Mouse (Mus musculus) C2C12 (cell line): Measurements from ENCODE around the gene Psmd5. TPM values are rescaled to one million over a fixed set of nuclear protein-coding genes. Genes with fewer than 3 reads are reported as not detected.

Experiments used
- H3K27me3 ChIP-seq: one replicate; pipeline ENCODE4 v1.6.1; 2011; ENCODE audit not compliant: control insufficient read depth, insufficient read depth, insufficient read length
- H3K36me3 ChIP-seq: one replicate; pipeline ENCODE4 v1.6.1; 2011; ENCODE audit not compliant: control insufficient read depth, insufficient read depth
- H3K4me3 ChIP-seq: one replicate; pipeline ENCODE4 v1.5.1; 2011; ENCODE audit warnings: mild to moderate bottlenecking, control low read depth; ENCODE audit not compliant: poor library complexity, insufficient read depth, severe bottlenecking
- H3K79me2 ChIP-seq: one replicate; pipeline ENCODE4 v1.6.1; 2011; ENCODE audit not compliant: control insufficient read depth, insufficient read depth
- H3K79me3 ChIP-seq: one replicate; pipeline ENCODE4 v1.6.1; 2011; ENCODE audit warnings: low read depth, control low read depth
- H3ac ChIP-seq: one replicate; pipeline ENCODE3; 2011; ENCODE audit warnings: low read depth; ENCODE audit not compliant: control insufficient read depth, insufficient read length
- CEBPB ChIP-seq: IDR thresholded peaks from one replicate; pipeline ENCODE4 v1.6.1; 2011; ENCODE audit warnings: low read depth, mild to moderate bottlenecking, control low read depth, moderate library complexity
- CTCF ChIP-seq: IDR thresholded peaks from one replicate; pipeline ENCODE4 v1.5.1; 2011; ENCODE audit not compliant: control insufficient read depth, insufficient read depth, insufficient read length
- FOSL1 ChIP-seq: IDR thresholded peaks from one replicate; pipeline ENCODE4 v1.8.0; 2011; ENCODE audit warnings: mild to moderate bottlenecking, low read length; ENCODE audit not compliant: poor library complexity, insufficient read depth, severe bottlenecking
- MAX ChIP-seq: IDR thresholded peaks from one replicate; pipeline ENCODE4 v1.6.1; 2011; ENCODE audit warnings: mild to moderate bottlenecking, control low read depth
- MYOD1 ChIP-seq: IDR thresholded peaks from one replicate; pipeline ENCODE4 v1.6.1; 2011; ENCODE audit warnings: low read depth; ENCODE audit not compliant: control insufficient read depth, insufficient read length
- MYOG ChIP-seq: IDR thresholded peaks from one replicate; pipeline ENCODE4 v1.6.1; 2011; ENCODE audit not compliant: control insufficient read depth, insufficient read length; ENCODE audit errors: extremely low read depth
- USF1 ChIP-seq: IDR thresholded peaks from one replicate; pipeline ENCODE4 v1.6.1; 2011; ENCODE audit warnings: low read depth, mild to moderate bottlenecking, control low read depth, moderate library complexity
- long read RNA-seq, 2 experiments: library from polyadenylated mRNA; unstranded; transcript quantifications; one replicate each; pipeline ENCODE4 v2.0.0; 2019 to 2020
- polyA plus RNA-seq: library from polyadenylated mRNA; unstranded; fragments of >200 nt; fragmentation: generic; extraction: Trizol; gene quantifications from one replicate; pipeline ENCODE4 v1.2.1, GENCODE M21; 2012; ENCODE audit warnings: missing spikeins

Gene Psmd5
- 38.2 TPM for polyA plus RNA-seq
- long read RNA-seq, experiment 1, full-length matches to known transcripts, result 123 of 148 reads
- long read RNA-seq, experiment 1, partial matches to known transcripts, result 8 of 148 reads
- long read RNA-seq, experiment 1, other reads (novel, unspliced or antisense), result 17 of 148 reads
- long read RNA-seq, experiment 2, full-length matches to known transcripts, result 714 of 802 reads
- long read RNA-seq, experiment 2, partial matches to known transcripts, result 13 of 802 reads
- long read RNA-seq, experiment 2, other reads (novel, unspliced or antisense), result 75 of 802 reads

DNA sequence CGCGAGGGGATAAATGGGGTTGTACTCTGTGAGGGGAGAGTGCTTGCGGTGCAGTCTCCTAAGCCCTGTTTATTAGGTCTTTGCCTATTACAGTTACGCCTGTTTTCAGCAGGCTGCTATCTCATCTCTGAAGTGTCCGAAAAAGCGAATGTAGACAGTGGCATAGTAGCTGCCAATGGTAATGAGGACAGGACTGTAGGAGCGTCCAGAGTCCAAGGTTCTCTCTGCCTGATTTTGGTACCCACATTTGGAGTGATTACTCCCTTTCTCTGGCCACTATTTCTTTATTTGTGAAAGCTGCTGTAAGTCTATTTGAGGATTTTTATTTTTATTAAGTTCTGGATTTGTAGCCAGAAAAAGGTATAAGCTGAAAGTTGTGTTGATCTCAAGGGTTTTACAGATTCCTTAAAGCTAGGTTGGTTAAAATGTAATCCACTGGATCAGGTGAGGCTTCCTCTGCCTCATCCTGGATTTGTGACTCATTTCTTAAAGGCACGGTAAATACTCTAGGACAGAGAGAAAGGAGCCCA is at the start of gene Psmd5:
Psmd5 (minus strand) TSS at position 153 of the 530 bp plus-strand sequence.
- H3K79me3 ChIP-seq, result peaks cover 9% of the 10 kb centered on the region
- H3K36me3 ChIP-seq, result no peaks in the 10 kb centered on the region
- H3K79me2 ChIP-seq, result peaks cover 18% of the 10 kb centered on the region
- TF ChIP-seq MAX, result no peak
- no peak for TF ChIP-seq CTCF
- no peak for TF ChIP-seq MYOD1
- TF ChIP-seq FOSL1, result no peak
- no peak for TF ChIP-seq MYOG
- TF ChIP-seq USF1, result no peak
- no peak for TF ChIP-seq CEBPB
- peaks cover 37% of the 10 kb centered on the region for H3K27me3 ChIP-seq
- H3ac ChIP-seq, result peak within 1 kb of the TSS; percentile 25
- H3K4me3 ChIP-seq, result no peak within 1 kb of the TSS

DNA sequence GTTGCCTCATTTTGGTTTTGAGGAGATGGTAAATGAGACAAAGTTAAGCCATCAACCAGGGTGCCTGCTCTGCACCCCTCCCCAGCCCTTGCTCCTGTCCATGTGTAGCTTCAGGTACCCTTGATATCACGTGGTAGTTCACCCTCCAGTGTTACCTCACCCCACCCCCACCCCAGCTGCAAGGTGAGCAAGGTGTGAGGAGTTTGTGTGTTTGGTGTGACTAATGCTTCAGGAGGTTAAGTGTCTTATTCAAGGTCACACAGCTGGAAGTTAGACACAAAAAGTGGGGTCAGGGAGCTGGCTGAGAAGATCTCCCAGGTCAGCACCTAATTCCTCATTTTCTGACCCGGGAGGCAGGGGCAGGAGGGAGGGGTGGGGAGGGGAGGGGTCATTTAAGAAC is 48.0 kb upstream of the Psmd5 start:
- Histone ChIP-seq H3K4me3 (no peak overlapping the region), H3K36me3 (no peaks in the 10 kb centered on the region), H3K79me2 (no peaks in the 10 kb centered on the region), H3K79me3 (no peaks in the 10 kb centered on the region), H3K27me3 (no peaks in the 10 kb centered on the region), H3ac (no peak overlapping the region)
- TF ChIP-seq FOSL1 (no peak), MAX (no peak), MYOG (no peak), MYOD1 (no peak), CEBPB (no peak), USF1 (no peak), CTCF (no peak)

DNA sequence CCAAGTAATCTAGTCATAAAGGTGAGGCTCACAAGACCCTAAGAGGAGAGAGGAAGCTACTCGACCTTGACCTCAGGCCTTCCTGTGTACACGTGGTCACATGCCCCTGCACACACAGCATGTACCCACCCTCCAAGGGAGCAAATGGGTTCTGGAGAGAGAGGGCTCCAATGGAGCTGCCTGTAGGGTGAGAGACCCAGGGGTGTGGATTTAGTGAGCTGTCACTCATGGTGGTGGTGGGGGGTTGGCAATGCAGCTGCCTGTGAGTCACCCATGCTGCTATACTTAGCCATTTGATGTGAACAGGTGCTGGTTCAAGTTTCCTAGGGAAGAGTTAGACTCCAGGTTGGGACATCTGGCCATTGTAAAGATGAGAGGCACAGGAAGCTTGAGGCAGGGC is 45.4 kb upstream of the Psmd5 start:
- TF ChIP-seq MYOD1, result peak; percentile 90
- TF ChIP-seq USF1, result peak; percentile 17
- TF ChIP-seq CEBPB, result no peak
- TF ChIP-seq CTCF, result no peak
- no peak overlapping the region for H3K4me3 ChIP-seq
- H3ac ChIP-seq, result no peak overlapping the region
- H3K79me2 ChIP-seq, result no peaks in the 10 kb centered on the region
- no peaks in the 10 kb centered on the region for H3K27me3 ChIP-seq
- no peaks in the 10 kb centered on the region for H3K36me3 ChIP-seq
- no peaks in the 10 kb centered on the region for H3K79me3 ChIP-seq

DNA sequence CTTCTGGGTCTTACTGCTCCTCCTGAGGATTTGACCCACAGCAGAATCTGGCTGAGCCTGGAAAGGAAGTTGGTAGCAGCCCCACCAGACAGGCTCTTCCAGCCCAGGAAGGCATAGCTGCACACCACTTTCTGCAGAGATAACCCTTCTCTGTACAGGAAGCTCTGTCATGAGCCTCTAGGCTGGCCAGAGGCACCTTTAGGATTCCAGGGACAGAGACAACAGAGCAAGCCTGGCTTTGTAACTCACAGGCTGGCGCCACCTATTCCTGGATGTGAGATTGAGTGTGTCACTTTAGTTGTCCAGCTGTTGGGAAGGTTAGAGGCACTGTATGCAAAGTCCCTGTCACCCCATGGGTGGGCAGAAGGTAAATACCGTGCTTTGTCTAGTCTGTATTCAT is 40.3 kb upstream of the Psmd5 start:
- Histone ChIP-seq H3K79me2 (no peaks in the 10 kb centered on the region), H3K79me3 (no peaks in the 10 kb centered on the region), H3K4me3 (no peak overlapping the region), H3K27me3 (no peaks in the 10 kb centered on the region), H3K36me3 (peaks cover 17% of the 10 kb centered on the region), H3ac (no peak overlapping the region)
- no peak for TF ChIP-seq MYOG
- TF ChIP-seq CEBPB, result no peak
- TF ChIP-seq MYOD1, result no peak
- no peak for TF ChIP-seq FOSL1
- TF ChIP-seq MAX, result no peak
- TF ChIP-seq CTCF, result no peak
- TF ChIP-seq USF1, result no peak

DNA sequence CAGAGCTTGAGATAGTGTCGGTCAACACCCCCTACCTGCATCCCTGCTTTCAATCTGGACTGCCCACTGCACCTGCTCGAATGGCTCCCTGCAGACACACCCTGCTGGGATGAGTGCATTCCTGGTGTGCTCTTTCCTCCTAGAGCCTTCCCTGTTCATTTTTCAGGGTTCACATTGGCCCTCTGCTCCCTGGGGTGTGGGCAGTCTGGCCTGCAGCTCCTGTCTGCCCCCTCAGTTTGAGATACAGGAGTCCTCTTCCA is 40.0 kb upstream of the Psmd5 start:
- Histone ChIP-seq H3K4me3 (no peak overlapping the region), H3K79me2 (no peaks in the 10 kb centered on the region), H3K27me3 (no peaks in the 10 kb centered on the region), H3K36me3 (peaks cover 21% of the 10 kb centered on the region), H3ac (no peak overlapping the region), H3K79me3 (no peaks in the 10 kb centered on the region)
- TF ChIP-seq MAX, result no peak

DNA sequence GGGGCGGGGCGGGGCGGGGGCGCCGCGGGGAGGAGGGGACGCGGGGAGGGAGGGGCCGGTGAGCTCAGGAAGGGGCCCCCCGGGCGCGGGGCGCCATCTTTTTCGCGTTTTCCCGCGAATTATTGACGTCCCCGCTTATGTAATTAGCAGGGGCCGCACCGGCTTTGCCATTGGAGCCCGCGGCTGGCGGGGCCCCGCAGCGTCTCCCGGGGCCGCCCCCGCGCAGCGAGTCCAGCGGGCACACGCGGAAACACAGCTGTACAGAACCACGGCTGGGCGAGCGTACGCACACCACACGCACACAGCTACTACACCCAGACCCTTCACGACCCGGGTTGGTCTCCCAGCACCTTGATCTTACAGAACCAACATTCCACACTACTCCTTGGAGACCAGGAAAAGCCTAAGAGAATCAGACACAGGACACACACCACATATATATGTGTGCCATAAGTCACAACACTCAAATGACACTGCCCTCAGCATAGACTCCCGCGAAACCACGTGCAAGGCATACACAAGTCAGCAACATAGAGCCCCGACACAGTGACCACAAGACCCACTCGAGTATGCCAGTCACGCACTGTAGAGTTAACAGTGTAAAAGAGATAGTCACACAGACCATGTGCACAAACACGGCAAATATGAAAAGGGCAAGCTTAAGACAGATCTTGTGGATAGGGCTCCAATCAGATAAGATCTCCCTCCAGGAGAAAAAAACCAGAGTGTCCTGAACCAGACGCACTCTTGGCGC is 39.5 kb upstream of the Psmd5 start:
- H3K79me3 ChIP-seq, result no peaks in the 10 kb centered on the region
- H3K79me2 ChIP-seq, result no peaks in the 10 kb centered on the region
- TF ChIP-seq USF1 (no peak), MYOG (no peak), FOSL1 (no peak), MAX (no peak)
- H3ac ChIP-seq, result peak overlapping the region; percentile 12
- H3K36me3 ChIP-seq, result peaks cover 26% of the 10 kb centered on the region
- H3K27me3 ChIP-seq, result no peaks in the 10 kb centered on the region
- H3K4me3 ChIP-seq, result peak overlapping the region; percentile 71
